Mouse (Mus musculus) Patski (cell line): ENCODE data around the gene Clk1. TPM values are rescaled to one million over a fixed set of nuclear protein-coding genes. Genes with fewer than 3 reads are reported as not detected.

Experiments used
- ATAC-seq: fragments of 100-300 bp; one replicate; pipeline ENCODE4 v1.8.0; 2021
- CTCF ChIA-PET: fragments of 350-600 bp; sonication (Branson Sonifier 250); formaldehyde crosslinking; loops from one replicate; lab custom pipeline; 2022; ENCODE audit warnings: inconsistent platforms; lab: Charles Lee
- POLR2A ChIA-PET: fragments of 350-600 bp; sonication (Branson Sonifier 250); formaldehyde crosslinking; loops from one replicate; lab custom pipeline; 2022; ENCODE audit warnings: antibody characterized with exemption, inconsistent platforms; lab: Charles Lee
- DNase-seq: peaks from one replicate; pipeline ENCODE4 v3.0.0-alpha.2; 2011; ENCODE audit warnings: low read depth, low spot score
- H3K27me3 ChIP-seq: fragments of 371-371 bp; one replicate; pipeline ENCODE4 v1.5.1; 2021
- CTCF ChIP-seq: fragments of 100-300 bp; IDR thresholded peaks from one replicate; pipeline ENCODE4 v1.5.1; 2021
- in situ Hi-C: fragments of 300-500 bp; cut with MboI; formaldehyde crosslinking; loops from 3 replicates; pipeline ENCODE4 v1.11.1; 2018; ENCODE audit warnings: low pct_unique_long_range_greater_than_20kb, mixed read lengths
- polyA plus RNA-seq: library from polyadenylated mRNA; unstranded; gene quantifications from one replicate; pipeline ENCODE4 v1.2.3, GENCODE M21; 2021

The Clk1 gene
- polyA plus RNA-seq, result 109 TPM

DNA sequence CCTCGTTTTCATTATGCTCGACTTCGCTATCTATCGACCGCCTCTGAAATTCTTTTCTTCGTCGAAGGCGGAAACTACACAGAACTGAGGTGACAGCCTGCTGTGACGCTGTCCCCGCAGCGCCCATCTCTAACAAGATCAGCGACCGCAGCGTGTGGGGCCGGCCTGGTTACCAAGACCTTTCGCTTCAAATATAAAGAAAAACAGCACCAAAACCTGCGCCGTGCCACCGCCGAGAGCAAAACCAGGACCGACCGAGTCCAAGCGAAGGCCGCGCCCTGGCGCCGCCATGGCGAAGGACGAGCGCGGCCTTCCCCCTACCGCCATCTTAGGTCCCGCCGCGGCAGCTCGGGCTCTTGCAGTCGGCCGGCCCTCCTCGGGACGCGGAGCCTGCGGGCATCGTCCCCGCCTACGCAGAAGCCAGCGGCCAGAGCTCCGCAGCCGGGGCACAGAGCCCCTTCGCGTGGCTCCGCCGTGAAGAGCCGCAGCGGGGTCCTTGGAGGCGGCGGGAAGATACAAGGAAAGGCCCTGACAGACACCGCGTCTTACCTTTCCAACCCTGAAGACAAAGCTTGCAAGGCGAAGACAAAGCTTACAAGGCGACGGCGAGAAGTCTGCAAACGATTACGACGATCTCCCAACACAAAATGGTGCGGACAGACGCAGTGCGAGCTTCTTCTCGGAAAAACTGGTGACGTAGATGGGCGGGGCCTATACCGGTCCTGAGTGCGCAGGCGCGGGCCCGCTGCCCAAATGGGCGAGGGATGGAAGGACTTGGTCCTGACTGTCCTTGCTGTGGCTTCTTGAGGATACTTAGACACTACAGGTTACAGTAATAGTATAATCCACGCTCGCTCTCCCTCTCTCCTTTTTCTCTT lies at the start of gene Clk1:
TSS of gene Clk1 (minus strand) at position 696 of the 878 bp plus-strand sequence.
- in situ Hi-C loops, result loop anchor here (25.0 kb wide), 1 partner anchor 1011 kb away; the partner anchor contains the start of genes Maip1 and Tyw5
- no peak for TF ChIP-seq CTCF
- DNase-seq (no peak), ATAC-seq (peak; percentile 49)
- ChIA-PET CTCF (interaction anchor here (1.0 kb wide), 1 partner anchor 29 kb away, joined by 3 read pairs; no protein-coding TSS in a partner anchor), POLR2A (interaction anchor here (0.9 to 1.7 kb wide), 5 partner anchors 11 to 31 kb away, joined by 3 to 5 read pairs (median 4); partner anchors contain the start of genes Bzw1 and Nif3l1)
- no peaks in the 10 kb centered on the region for H3K27me3 ChIP-seq

DNA sequence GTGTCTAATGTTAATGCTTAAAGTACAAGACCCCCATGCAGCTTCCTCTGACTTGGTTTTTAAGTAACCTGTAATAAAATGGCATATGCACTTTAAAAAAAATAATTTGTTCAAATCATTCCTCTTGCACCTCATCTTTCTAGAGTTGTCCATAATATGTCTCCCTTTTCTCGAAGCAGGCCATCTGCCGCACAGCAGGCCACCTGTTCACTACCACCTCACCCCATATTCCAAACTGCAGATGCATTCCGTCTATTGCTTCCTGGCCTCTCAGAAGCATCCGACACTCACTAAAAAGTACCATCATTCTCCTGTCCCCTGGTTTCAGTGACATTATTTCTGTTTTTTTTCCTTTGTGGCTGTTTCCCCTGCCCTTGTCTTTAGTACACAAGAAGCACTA lies 41.7 kb upstream of the Clk1 start:
- no peak for DNase-seq
- ChIA-PET CTCF (no interaction called here), POLR2A (no interaction called here)
- ATAC-seq, result no peak
- TF ChIP-seq CTCF, result no peak
- no peaks in the 10 kb centered on the region for H3K27me3 ChIP-seq
- in situ Hi-C loops, result no loop called here

DNA sequence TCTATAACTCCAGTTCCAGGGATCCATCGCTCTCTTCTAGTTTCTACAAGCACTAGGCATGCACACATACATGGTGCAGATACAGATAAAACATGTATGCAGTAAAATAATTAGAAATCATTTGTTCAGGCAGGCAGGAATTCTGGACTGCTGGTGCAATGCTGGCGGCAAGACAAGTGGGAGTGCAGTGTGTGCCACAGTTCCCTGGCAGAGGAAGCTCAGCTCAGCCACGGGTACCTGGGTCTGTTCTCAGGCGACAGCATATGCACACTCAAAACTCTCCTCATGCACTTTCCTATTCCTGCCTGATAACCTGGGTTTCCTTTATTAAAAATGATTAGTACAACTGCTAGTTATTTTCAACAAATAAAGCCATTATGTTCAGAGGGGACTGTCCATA lies 41.2 kb upstream of the Clk1 start:
- TF ChIP-seq CTCF, result no peak
- no peak for ATAC-seq
- no peak for DNase-seq
- in situ Hi-C loops, result no loop called here
- H3K27me3 ChIP-seq, result no peaks in the 10 kb centered on the region
- ChIA-PET CTCF (no interaction called here), POLR2A (interaction anchor here (1.1 kb wide), 1 partner anchor 10 kb away, joined by 3 read pairs; no protein-coding TSS in a partner anchor)

DNA sequence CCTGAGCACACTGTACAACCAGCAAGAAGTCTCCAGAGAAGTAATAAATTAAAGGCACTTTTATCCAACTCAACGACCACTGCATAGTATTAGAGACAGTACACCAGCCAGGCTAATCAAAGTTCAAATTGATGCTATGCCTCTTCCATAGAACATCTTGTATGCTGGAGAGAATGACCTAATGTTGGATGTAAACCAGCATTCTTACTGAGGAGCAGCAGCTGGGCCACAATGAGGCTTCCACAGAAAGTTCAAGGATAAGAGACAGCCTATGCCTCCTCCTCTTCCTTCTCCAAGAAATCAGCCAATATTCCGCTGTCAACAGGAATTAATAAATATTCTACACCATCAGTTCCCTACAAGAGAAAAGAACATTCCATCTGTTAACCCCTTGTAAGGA lies 40.1 kb upstream of the Clk1 start:
- POLR2A ChIA-PET, result no interaction called here
- in situ Hi-C loops, result no loop called here

DNA sequence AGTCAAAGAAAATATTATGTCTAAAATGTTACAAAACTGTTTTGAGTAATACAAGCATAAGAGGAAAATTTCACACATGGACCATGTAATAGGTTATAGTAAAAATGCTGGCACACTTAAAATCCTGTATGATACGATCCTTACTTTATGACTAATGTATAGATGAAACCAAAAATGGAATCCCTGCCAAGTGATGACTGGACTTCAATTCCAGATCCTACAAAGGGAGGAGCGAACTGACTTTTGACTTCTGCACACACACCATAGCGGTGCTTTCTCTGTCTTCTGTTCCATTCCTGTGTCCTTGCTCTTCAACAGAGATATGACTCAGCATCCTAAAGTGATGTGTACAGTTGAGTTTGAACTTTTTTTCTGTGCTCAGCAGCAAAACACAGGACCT lies 36.7 kb upstream of the Clk1 start:
- ATAC-seq, result no peak
- in situ Hi-C loops, result no loop called here
- POLR2A ChIA-PET, result no interaction called here
- DNase-seq, result no peak
- CTCF ChIA-PET, result no interaction called here
- no peaks in the 10 kb centered on the region for H3K27me3 ChIP-seq
- TF ChIP-seq CTCF, result no peak

More for the DNA sequence above, 40.1 kb upstream of the Clk1 start:
- CTCF ChIA-PET, result no interaction called here
- DNase-seq (no peak), ATAC-seq (no peak)
- no peak for TF ChIP-seq CTCF
- no peaks in the 10 kb centered on the region for H3K27me3 ChIP-seq

DNA sequence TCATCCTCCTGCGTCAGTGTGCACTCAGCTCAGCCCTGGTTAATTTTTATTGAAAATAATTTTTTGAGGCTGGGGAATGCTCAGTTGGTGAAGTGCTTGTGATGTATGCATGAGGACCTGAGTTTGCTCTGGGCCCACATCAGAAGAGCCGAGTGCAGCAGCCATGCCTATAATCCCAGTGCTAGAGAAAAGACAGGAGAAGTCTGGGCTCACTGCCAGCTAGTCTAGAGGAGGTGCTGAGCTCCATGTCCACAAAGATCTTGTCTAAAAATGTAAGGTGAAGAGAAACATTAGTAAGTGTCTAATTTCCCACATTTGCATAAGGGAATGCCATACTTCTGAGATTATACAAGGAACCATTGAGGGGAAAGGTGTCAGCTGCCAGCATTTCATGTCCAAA lies 35.0 kb upstream of the Clk1 start:
- TF ChIP-seq CTCF, result no peak
- in situ Hi-C loops, result no loop called here
- no peak for DNase-seq
- CTCF ChIA-PET, result no interaction called here
- H3K27me3 ChIP-seq, result no peaks in the 10 kb centered on the region
- no peak for ATAC-seq
- POLR2A ChIA-PET, result interaction anchor here (1.4 kb wide), 1 partner anchor 13 kb away, joined by 4 read pairs; no protein-coding TSS in a partner anchor

DNA sequence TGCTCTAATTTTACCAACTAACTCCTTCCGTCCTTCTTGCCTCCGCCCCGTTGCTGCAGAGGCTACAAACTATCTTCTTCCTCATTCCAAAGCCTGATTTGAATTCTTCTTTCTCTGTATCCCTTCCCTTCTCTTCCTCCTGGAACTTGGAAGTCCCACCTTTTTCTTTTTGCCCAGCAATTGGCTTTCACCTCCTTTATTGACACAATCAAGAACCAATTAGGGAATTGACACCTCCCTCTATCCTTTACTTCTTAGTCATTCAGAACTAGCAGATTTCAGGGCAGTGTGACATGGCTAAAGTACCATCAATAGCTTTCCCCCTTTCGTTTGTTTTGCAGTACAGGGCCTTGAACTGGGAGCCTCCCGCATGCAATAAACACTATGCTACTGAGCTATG lies 34.3 kb upstream of the Clk1 start:
- in situ Hi-C loops, result no loop called here
- POLR2A ChIA-PET, result interaction anchor here (1.4 kb wide), 1 partner anchor 12 kb away, joined by 4 read pairs; no protein-coding TSS in a partner anchor
- no peak for DNase-seq
- CTCF ChIA-PET, result no interaction called here
- no peak for ATAC-seq
- no peak for TF ChIP-seq CTCF
- H3K27me3 ChIP-seq, result no peaks in the 10 kb centered on the region

DNA sequence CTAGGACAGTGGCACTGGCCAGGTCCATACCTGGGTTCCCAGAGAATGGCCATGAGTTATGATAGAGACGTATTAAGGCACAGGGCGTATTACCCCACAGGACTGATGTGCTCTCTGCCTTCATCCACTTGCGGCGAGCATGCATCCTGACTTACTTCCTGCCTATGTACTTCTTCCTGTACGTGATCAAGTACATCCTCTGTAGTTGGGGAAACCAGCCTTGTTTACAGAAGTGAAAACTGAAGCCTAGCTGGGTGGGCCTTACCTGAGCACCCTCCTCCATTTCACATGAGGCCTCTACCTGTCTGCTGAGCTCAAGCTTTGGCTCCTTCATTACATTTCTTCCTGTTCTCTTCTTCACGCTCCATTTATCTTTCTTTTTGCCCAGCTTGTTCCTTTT lies 30.4 kb upstream of the Clk1 start:
- ATAC-seq (no peak), DNase-seq (no peak)
- no peak for TF ChIP-seq CTCF
- POLR2A ChIA-PET, result interaction anchor here (1.0 to 1.4 kb wide), 3 partner anchors 8 to 10 kb away, joined by 3 read pairs; partner anchors contain the start of genes Nif3l1 and Ppil3
- CTCF ChIA-PET, result interaction anchor here (0.9 kb wide), 1 partner anchor 17 kb away, joined by 3 read pairs; no protein-coding TSS in a partner anchor
- in situ Hi-C loops, result no loop called here
- H3K27me3 ChIP-seq, result no peaks in the 10 kb centered on the region

DNA sequence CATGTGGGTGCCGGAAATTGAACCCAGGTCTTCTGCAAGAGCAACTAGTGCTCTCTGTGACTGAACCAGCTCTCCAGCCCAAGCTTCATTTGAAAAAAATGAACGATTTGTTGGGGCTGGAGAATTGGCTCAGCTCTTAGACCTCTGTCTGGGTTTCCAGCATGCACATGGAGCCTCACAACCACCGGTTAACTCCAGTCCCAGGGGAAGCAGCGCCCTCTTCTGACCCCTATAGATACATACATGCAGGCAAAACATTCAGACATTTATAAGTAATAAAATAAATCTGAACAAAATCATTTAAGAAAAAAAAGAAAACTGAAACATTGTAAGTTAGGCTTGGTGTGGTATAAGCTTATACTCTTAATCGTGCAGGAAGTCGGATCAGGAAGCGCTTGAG lies 24.5 kb upstream of the Clk1 start:
- DNase-seq (no peak), ATAC-seq (no peak)
- no peaks in the 10 kb centered on the region for H3K27me3 ChIP-seq
- in situ Hi-C loops, result no loop called here
- POLR2A ChIA-PET, result no interaction called here
- CTCF ChIA-PET, result no interaction called here
- TF ChIP-seq CTCF, result peak; percentile 49

DNA sequence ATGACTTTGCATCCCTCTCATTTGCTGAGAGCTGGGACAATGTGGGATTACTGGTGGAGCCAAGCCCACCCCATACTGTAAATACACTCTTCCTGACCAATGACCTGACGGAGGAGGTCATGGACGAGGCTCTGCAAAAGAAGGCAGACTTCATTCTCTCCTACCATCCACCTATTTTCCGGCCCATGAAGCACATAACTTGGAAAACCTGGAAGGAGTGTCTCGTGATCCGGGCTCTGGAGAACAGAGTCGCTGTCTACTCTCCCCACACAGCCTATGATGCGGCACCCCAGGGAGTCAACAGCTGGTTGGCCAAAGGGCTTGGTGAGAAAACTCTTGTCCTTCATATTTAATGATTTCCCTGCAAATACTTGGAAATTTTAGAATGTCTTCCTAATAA lies 23.9 kb upstream of the Clk1 start:
- no peak for DNase-seq
- H3K27me3 ChIP-seq, result no peaks in the 10 kb centered on the region
- in situ Hi-C loops, result no loop called here
- CTCF ChIA-PET, result no interaction called here
- POLR2A ChIA-PET, result no interaction called here
- TF ChIP-seq CTCF, result no peak
- ATAC-seq, result no peak

DNA sequence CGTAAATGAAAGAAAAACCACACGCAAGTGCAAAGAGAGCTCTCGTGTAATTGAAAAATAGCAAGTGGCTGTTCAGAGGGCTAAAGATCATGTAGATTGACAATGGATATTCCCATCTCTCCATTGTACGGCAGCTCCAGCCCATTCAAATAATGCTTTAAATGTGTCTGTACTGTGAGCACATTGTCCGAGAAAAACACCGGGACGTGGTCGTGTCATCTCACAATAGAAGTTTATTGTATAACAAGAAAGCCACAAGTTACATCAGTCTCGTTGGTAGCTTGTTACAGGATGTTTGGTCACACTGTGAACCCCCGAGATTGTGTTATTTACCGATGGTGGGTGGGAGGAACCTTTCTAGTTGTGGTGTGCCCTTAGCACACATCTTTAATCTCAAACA lies 22.0 kb upstream of the Clk1 start:
- TF ChIP-seq CTCF, result no peak
- ChIA-PET POLR2A (interaction anchor here (0.7 to 1.6 kb wide), 3 partner anchors 9 to 487 kb away, joined by 3 to 4 read pairs (median 3); no protein-coding TSS in a partner anchor), CTCF (interaction anchor here (2.4 kb wide), 1 partner anchor 16 kb away, joined by 7 read pairs; no protein-coding TSS in a partner anchor)
- no peak for DNase-seq
- no peaks in the 10 kb centered on the region for H3K27me3 ChIP-seq
- in situ Hi-C loops, result no loop called here
- ATAC-seq, result no peak
